Mouse (Mus musculus) neural tube, embryonic 13.5 days (tissue): ENCODE measurements around the gene Gm9972. TPM values are rescaled to one million over a fixed set of nuclear protein-coding genes. Genes with fewer than 3 reads are reported as not detected.

Experiments used
- ATAC-seq: fragments of 200-750 bp; cut with Nextera tagmentation; 2 replicates; pipeline ENCODE4 v1.8.0; 2017; ENCODE audit warnings: low read depth, mild to moderate bottlenecking, moderate TSS enrichment, moderate library complexity
- H3K27ac ChIP-seq: fragments of 300-500 bp; sonication (generic); replicated peaks from 2 replicates; pipeline ENCODE4 v1.5.1; 2015; ENCODE audit warnings: moderate library complexity, mild to moderate bottlenecking, inconsistent platforms
- H3K27me3 ChIP-seq: fragments of 300-500 bp; sonication (generic); 2 replicates; pipeline ENCODE4 v1.6.1; 2015; ENCODE audit warnings: mild to moderate bottlenecking, inconsistent platforms
- H3K36me3 ChIP-seq: fragments of 300-500 bp; sonication (generic); 2 replicates; pipeline ENCODE4 v1.6.1; 2015; ENCODE audit warnings: mild to moderate bottlenecking, inconsistent platforms
- H3K4me1 ChIP-seq: fragments of 300-500 bp; sonication (generic); replicated peaks from 2 replicates; pipeline ENCODE4 v1.6.1; 2015; ENCODE audit warnings: inconsistent platforms
- H3K4me2 ChIP-seq: fragments of 300-500 bp; sonication (generic); 2 replicates; pipeline ENCODE4 v1.6.1; 2015; ENCODE audit warnings: inconsistent platforms, mild to moderate bottlenecking, moderate library complexity
- H3K4me3 ChIP-seq: fragments of 300-500 bp; sonication (generic); 2 replicates; pipeline ENCODE4 v1.5.1; 2015; ENCODE audit warnings: mild to moderate bottlenecking, inconsistent platforms
- H3K9ac ChIP-seq: fragments of 300-500 bp; sonication (generic); 2 replicates; pipeline ENCODE4 v1.6.1; 2015; ENCODE audit warnings: moderate library complexity, mild to moderate bottlenecking, inconsistent platforms
- H3K9me3 ChIP-seq: fragments of 300-500 bp; sonication (generic); 2 replicates; pipeline ENCODE4 v1.6.1; 2016; ENCODE audit warnings: inconsistent platforms
- WGBS: fragments of 180-500 bp; shearing (Covaris S2); methylation state at CpG from one replicate; pipeline ENCODE4 v1.1.7; 2015; 5-methylcytosine and 5-hydroxymethylcytosine counted together
- polyA plus RNA-seq: library from polyadenylated mRNA; unstranded; fragments of >200 nt; fragmentation: Nextera tagmentation; extraction: Ambion mirVana; gene quantifications from 2 replicates; pipeline ENCODE4 v1.2.1, GENCODE M21; 2015

Gene Gm9972
- polyA plus RNA-seq, 1 experiment from 2014 or later, result not detected

DNA sequence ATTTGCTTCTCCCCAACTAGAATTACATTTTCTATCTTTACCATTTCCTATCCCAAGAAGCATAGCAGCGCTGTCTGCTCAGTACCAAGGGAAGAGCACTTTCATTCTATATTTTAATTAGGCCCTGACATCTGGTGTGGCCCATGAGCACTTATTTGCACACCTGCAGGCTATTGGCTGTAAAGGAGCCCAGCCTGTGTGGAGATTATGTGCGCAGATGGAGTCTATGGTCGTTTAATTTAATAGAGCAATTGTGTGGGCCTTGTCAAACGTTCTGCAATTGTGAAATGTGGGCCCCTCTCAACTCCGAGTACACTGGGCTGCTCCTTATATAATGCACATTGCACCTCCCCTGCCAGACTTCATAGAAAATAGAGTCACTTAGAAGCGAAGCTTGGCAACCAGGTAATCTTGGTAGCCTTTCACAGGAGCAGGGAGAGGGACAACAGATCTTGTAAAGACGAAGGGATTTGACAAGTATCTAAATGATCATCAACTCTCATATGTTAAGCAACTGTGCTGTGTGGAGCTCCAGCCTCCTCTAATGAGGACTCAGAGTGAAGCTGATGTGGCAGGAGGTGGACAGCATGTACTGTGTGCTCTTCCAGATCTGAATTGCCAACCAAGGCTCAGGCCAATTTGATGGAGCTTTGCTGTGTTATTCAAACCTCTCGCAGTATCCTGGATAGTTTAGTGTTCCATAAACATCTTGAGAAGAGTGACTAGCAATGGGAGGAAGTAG, 50.9 kb downstream of the Gm9972 start:
- peaks cover 9% of the 10 kb centered on the region for H3K4me1 ChIP-seq
- no peaks in the 10 kb centered on the region for H3K36me3 ChIP-seq
- H3K9ac ChIP-seq, result no peak overlapping the region
- H3K27ac ChIP-seq, result no peak overlapping the region
- no peaks in the 10 kb centered on the region for H3K9me3 ChIP-seq
- 56% methylated on average over 8 of the region's 8 CpGs for WGBS
- H3K27me3 ChIP-seq, result no peaks in the 10 kb centered on the region
- no peak overlapping the region for H3K4me2 ChIP-seq
- peak; percentile 80 for ATAC-seq
- no peak overlapping the region for H3K4me3 ChIP-seq

Other genes with a start within 250 kb of the Gm9972 start
- gene Atp10b, start 114.1 kb downstream of the Gm9972 start, polyA plus RNA-seq, result 0.56 and 0.98 TPM in 2 replicates